Mouse (Mus musculus) small intestine, adult 2 months (tissue): ENCODE results near the gene Gm11733.

Source experiments
- CTCF ChIP-seq: fragments of 200-500 bp; IDR thresholded peaks from 2 replicates; pipeline ENCODE4 v1.5.1; 2012; ENCODE audit warnings: low read depth, mild to moderate bottlenecking, control low read depth, inconsistent platforms, low read length, moderate library complexity, mixed read lengths; ENCODE audit not compliant: insufficient replicate concordance, insufficient read length; ENCODE audit errors: extremely low read depth
- POLR2A ChIP-seq: fragments of 200-500 bp; IDR thresholded peaks from 2 replicates; pipeline ENCODE4 v1.6.1; 2012; ENCODE audit warnings: low read depth, mild to moderate bottlenecking, control low read depth, inconsistent platforms, low read length, moderate library complexity

DNA sequence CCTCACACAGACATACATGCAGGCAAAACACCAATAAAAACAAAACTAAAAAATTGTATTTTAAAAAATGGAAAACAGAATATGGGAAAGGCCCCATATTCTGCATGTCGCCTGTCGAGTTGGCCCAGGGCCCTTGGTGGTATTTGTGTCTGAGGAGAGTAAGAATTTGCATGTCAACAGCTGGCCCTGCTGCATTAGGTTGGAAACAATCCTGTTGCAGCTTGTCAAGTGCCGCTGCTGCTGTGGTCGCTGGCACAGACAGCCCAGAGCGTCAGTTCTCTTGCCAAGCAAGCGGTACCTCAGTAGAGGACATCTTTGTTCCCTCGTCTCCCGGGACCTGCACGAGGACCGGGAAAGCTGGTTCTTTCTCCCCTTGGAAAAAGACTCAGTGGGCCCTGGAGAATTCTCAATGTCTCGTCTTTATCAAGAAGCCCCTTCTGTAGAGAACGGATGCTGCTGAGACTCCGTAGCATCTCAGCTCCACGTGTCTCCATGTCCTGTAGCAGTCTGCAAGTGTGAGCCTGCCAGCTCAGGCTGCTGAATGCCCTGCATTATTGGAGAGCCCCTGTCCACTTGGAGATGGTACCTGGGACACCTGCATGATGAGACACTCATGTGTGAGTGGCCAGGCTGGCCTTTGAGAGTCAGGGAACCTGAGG, 12.4 kb upstream of the Gm11733 start:
- no peak for TF ChIP-seq CTCF
- no peak for TF ChIP-seq POLR2A
